8 mouse cellular contexts compared by ENCODE assay signal in genomic region chr3:89314791-89315190, GRCm38 (mm10). TPM values are rescaled to one million over a fixed set of nuclear protein-coding genes. Genes with fewer than 3 reads are reported as not detected.
A peak's percentile ranks its signal among the peaks of the same experiment; 100 is the strongest.
DNase-seq lines count a peak whose midpoint lies in the region; ATAC-seq lines count a peak whose summit lies in the region.

No protein-coding gene starts in this region.

- H3K4me1 ChIP-seq in heart, embryonic 14.5 days (ENCODE audit: control insufficient read depth in 2 of 2, insufficient read depth in 2 of 2, low read length in 2 of 2), result peaks cover 26 to 34% of the 10 kb centered on the region in 2 experiments
- H3K4me1 ChIP-seq in hindbrain, embryonic 15.5 days (replicated peaks), result peaks cover 50% of the 10 kb centered on the region
- peaks cover 28% of the 10 kb centered on the region for H3K4me1 ChIP-seq in midbrain, embryonic 11.5 days (ENCODE audit: control insufficient read depth, insufficient read depth, low read length)

- no peak overlapping the region for H3K27ac ChIP-seq in heart, embryonic 14.5 days (replicated peaks in 1 of 2; ENCODE audit: control insufficient read depth in 1 of 2, insufficient read depth in 1 of 2, low read depth in 2 of 2, low read length in 2 of 2)
- no peak overlapping the region for H3K27ac ChIP-seq in hindbrain, embryonic 15.5 days (replicated peaks)
- no peak overlapping the region for H3K27ac ChIP-seq in midbrain, embryonic 11.5 days (ENCODE audit: low read depth, low read length)

- DNase-seq in heart, adult 9 months (ENCODE audit: low spot score in 2 of 2), result no peak
- peak; percentile 28 for DNase-seq in NIH3T3 (ENCODE audit: low read depth)
- no peak for DNase-seq in midbrain, embryonic 11.5 days (ENCODE audit: low spot score, missing footprints)
- DNase-seq in urinary bladder, postnatal 10 days (ENCODE audit: low spot score), result no peak
- DNase-seq in urinary bladder, postnatal 25 days (ENCODE audit: low spot score), result no peak
- no peak for DNase-seq in right cerebral cortex, postnatal 10 days (ENCODE audit: low spot score in 2 of 2)

- peaks cover 28% of the 10 kb centered on the region for H3K27me3 ChIP-seq in heart, embryonic 14.5 days (ENCODE audit: control insufficient read depth, insufficient read depth, low read length)
- H3K27me3 ChIP-seq in hindbrain, embryonic 15.5 days, result no peaks in the 10 kb centered on the region
- peaks cover 38% of the 10 kb centered on the region for H3K27me3 ChIP-seq in midbrain, embryonic 11.5 days (ENCODE audit: control insufficient read depth, insufficient read depth, low read length)

- no peaks in the 10 kb centered on the region for H3K36me3 ChIP-seq in heart, embryonic 14.5 days (ENCODE audit: control insufficient read depth, insufficient read depth, low read length)
- H3K36me3 ChIP-seq in hindbrain, embryonic 15.5 days, result peaks cover 19% of the 10 kb centered on the region
- H3K36me3 ChIP-seq in midbrain, embryonic 11.5 days (ENCODE audit: control insufficient read depth, insufficient read depth, low read length), result no peaks in the 10 kb centered on the region

- H3K9ac ChIP-seq in heart, embryonic 14.5 days (ENCODE audit: low read length), result 0 out of 2 replicates have a peak overlapping the region, but pooled peaks have one; percentile 66
- no peak overlapping the region for H3K9ac ChIP-seq in hindbrain, embryonic 15.5 days
- no peak overlapping the region; the same call in 1 of the 2 replicates for H3K9ac ChIP-seq in midbrain, embryonic 11.5 days (ENCODE audit: low read length)

- WGBS in heart, embryonic 14.5 days, result 52% methylated on average over 2 of the region's 2 CpGs
- 47% methylated on average over 2 of the region's 2 CpGs for WGBS in hindbrain, embryonic 15.5 days
- WGBS in midbrain, embryonic 11.5 days, result 41% methylated on average over 2 of the region's 2 CpGs

- H3K4me2 ChIP-seq in heart, embryonic 14.5 days (ENCODE audit: low read length), result peak overlapping the region; percentile 67
- H3K4me2 ChIP-seq in hindbrain, embryonic 15.5 days, result peak overlapping the region; percentile 50; the same call in 1 of the 2 replicates
- H3K4me2 ChIP-seq in midbrain, embryonic 11.5 days, result no peak overlapping the region; the same call in 1 of the 2 replicates

- 0 out of 2 replicates have a peak, but pooled peaks have one; percentile 3 for ATAC-seq in heart, embryonic 14.5 days (ENCODE audit: insufficient number of reproducible peaks, insufficient read depth, low FRiP score, low read depth)
- ATAC-seq in hindbrain, embryonic 15.5 days (ENCODE audit: low FRiP score, low read depth), result no peak
- peak; percentile 2; the same call in 1 of the 2 replicates for ATAC-seq in midbrain, embryonic 11.5 days (ENCODE audit: low FRiP score)

- H3K9me3 ChIP-seq in heart, embryonic 14.5 days (ENCODE audit: control insufficient read depth, low read length), result no peaks in the 10 kb centered on the region
- no peaks in the 10 kb centered on the region for H3K9me3 ChIP-seq in hindbrain, embryonic 15.5 days
- no peaks in the 10 kb centered on the region for H3K9me3 ChIP-seq in midbrain, embryonic 11.5 days (ENCODE audit: control insufficient read depth, low read length)

- H3K4me3 ChIP-seq in heart, embryonic 14.5 days (ENCODE audit: control insufficient read depth in 1 of 2, insufficient read depth in 1 of 2, low read depth in 1 of 2, low read length in 2 of 2), result no peak overlapping the region
- H3K4me3 ChIP-seq in hindbrain, embryonic 15.5 days, result no peak overlapping the region
- no peak overlapping the region for H3K4me3 ChIP-seq in midbrain, embryonic 11.5 days (ENCODE audit: low read depth, low read length)

RNA-seq across cellular contexts. Expression of gene Efna3, which starts 8.0 kb away (rescaled TPM):
- 0.78 and 1.1 TPM in 2 replicates for polyA plus RNA-seq in heart, embryonic 14.5 days (2014; fragmentation: Nextera tagmentation; extraction: Ambion mirVana)
- 62.4 and 72.3 TPM in 2 replicates for polyA plus RNA-seq in hindbrain, embryonic 15.5 days (2015; fragmentation: Nextera tagmentation; extraction: Ambion mirVana)
- polyA plus RNA-seq in midbrain, embryonic 11.5 days (2014; fragmentation: Nextera tagmentation; extraction: Ambion mirVana), result 4.6 and 6.4 TPM in 2 replicates

RNA-seq across cellular contexts. Expression of gene Efna4, which starts 23.0 kb away (rescaled TPM):
- polyA plus RNA-seq in heart, embryonic 14.5 days (2014; fragmentation: Nextera tagmentation; extraction: Ambion mirVana), result 6.0 and 6.7 TPM in 2 replicates
- 6.0 and 7.4 TPM in 2 replicates for polyA plus RNA-seq in hindbrain, embryonic 15.5 days (2015; fragmentation: Nextera tagmentation; extraction: Ambion mirVana)
- polyA plus RNA-seq in midbrain, embryonic 11.5 days (2014; fragmentation: Nextera tagmentation; extraction: Ambion mirVana), result 15.3 and 17.5 TPM in 2 replicates

RNA-seq across cellular contexts. Expression of gene Efna1, which starts 33.8 kb away (rescaled TPM):
- polyA plus RNA-seq in heart, embryonic 14.5 days (2014; fragmentation: Nextera tagmentation; extraction: Ambion mirVana), result 38.4 and 39.7 TPM in 2 replicates
- 8.9 and 9.1 TPM in 2 replicates for polyA plus RNA-seq in hindbrain, embryonic 15.5 days (2015; fragmentation: Nextera tagmentation; extraction: Ambion mirVana)
- 12.2 and 12.5 TPM in 2 replicates for polyA plus RNA-seq in midbrain, embryonic 11.5 days (2014; fragmentation: Nextera tagmentation; extraction: Ambion mirVana)

RNA-seq across cellular contexts. Expression of gene Adam15, which starts 35.0 kb away (rescaled TPM):
- 31.0 and 38.6 TPM in 2 replicates for polyA plus RNA-seq in heart, embryonic 14.5 days (2014; fragmentation: Nextera tagmentation; extraction: Ambion mirVana)
- polyA plus RNA-seq in hindbrain, embryonic 15.5 days (2015; fragmentation: Nextera tagmentation; extraction: Ambion mirVana), result 71.0 and 77.1 TPM in 2 replicates
- 17.0 and 18.7 TPM in 2 replicates for polyA plus RNA-seq in midbrain, embryonic 11.5 days (2014; fragmentation: Nextera tagmentation; extraction: Ambion mirVana)

RNA-seq across cellular contexts. Expression of gene Slc50a1, which starts 44.4 kb away (rescaled TPM):
- polyA plus RNA-seq in heart, embryonic 14.5 days (2014; fragmentation: Nextera tagmentation; extraction: Ambion mirVana), result 48.2 and 48.9 TPM in 2 replicates
- 36.2 and 38.5 TPM in 2 replicates for polyA plus RNA-seq in hindbrain, embryonic 15.5 days (2015; fragmentation: Nextera tagmentation; extraction: Ambion mirVana)
- polyA plus RNA-seq in midbrain, embryonic 11.5 days (2014; fragmentation: Nextera tagmentation; extraction: Ambion mirVana), result 33.0 and 34.7 TPM in 2 replicates
